Mouse (Mus musculus): ENCODE data around the gene Myt1l. TPM values are rescaled to one million over a fixed set of nuclear protein-coding genes. Genes with fewer than 3 reads are reported as not detected.

Gene Myt1l
- total RNA-seq, 2 experiments from 2014 or later = not detected

DNA sequence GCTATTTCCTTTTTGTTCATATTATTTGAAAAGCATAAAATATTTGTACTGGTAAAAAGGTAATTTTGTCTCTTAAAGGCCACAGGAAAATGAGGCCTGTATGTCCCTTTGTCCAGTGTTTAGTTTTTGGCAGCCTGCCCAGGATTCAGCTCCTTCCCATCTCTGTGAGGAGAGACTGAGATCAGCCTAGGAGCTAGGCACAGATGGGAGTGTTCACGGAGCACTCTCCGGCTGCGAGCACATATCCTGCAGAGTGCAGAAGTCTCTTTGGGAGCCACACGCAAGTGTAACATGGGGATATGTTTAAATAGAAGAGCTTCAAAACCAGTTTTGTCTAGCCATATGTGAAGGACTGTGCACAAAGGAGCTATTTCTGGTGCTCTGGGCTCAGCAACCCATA, 174.4 kb downstream of the Myt1l start:
- ATAC-seq (replicated peaks; ENCODE audit: low FRiP score, poor library complexity, severe bottlenecking) = no peak

DNA sequence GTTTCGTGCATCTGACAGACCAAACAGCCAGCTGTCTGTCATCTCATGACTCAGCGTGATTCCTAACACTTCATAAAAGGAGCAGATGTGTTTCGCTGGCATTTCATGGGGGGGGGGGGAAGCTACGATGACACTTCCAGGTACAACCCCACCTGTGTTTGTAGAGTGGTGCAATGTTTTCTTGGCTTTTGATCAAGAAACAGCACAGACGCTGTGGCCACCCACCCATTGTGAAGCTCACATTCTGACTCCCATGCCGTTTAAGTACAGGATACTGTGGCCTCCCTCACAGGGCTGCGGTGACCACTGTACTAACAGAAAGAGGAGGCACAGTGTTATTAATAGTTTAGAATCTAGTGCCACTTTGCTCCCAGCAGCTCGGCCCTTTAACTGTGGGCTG, 175.4 kb downstream of the Myt1l start:
- ATAC-seq (replicated peaks; ENCODE audit: low FRiP score, poor library complexity, severe bottlenecking) = no peak

DNA sequence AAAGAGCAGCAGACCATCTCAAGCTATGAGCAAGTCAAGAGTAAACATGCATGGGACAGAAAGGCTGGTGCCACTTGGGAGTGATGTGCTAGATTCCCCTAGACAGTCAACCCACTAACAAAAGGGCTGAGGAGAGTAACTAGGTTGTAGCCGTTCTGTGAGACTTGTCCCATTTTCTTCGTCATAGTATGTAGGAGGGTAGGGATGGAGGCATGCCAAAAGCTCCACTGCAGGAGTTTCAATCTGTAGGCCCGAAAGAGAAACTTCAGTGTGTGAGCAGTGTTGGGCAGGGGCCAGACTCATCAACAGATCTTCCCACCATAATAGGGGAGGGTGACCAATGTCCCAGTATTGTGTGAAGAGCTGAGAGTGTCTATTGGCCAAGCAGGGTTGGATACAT, 178.9 kb downstream of the Myt1l start:
- no peak for ATAC-seq (replicated peaks; ENCODE audit: low FRiP score, poor library complexity, severe bottlenecking)

DNA sequence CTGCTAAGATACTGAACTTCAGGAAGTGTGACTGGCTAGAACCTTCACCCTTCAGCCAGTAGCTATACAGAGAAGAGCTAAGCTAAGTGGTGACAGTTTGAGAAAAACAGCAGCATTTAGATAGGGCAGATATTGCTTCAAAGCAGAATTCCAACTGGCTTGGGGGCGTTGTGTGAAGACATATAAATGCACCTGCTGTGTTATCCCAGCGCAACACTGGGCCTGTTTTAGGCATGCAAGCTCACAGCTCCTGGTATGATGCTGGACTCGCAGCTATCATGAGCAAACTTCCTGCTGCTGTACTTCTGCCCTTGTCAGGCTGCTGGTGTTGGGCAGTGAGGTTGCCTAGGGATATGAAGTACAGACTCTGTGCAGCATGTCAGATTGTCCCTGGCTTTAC, 180.0 kb downstream of the Myt1l start:
- no peak for ATAC-seq (replicated peaks; ENCODE audit: low FRiP score, poor library complexity, severe bottlenecking)

DNA sequence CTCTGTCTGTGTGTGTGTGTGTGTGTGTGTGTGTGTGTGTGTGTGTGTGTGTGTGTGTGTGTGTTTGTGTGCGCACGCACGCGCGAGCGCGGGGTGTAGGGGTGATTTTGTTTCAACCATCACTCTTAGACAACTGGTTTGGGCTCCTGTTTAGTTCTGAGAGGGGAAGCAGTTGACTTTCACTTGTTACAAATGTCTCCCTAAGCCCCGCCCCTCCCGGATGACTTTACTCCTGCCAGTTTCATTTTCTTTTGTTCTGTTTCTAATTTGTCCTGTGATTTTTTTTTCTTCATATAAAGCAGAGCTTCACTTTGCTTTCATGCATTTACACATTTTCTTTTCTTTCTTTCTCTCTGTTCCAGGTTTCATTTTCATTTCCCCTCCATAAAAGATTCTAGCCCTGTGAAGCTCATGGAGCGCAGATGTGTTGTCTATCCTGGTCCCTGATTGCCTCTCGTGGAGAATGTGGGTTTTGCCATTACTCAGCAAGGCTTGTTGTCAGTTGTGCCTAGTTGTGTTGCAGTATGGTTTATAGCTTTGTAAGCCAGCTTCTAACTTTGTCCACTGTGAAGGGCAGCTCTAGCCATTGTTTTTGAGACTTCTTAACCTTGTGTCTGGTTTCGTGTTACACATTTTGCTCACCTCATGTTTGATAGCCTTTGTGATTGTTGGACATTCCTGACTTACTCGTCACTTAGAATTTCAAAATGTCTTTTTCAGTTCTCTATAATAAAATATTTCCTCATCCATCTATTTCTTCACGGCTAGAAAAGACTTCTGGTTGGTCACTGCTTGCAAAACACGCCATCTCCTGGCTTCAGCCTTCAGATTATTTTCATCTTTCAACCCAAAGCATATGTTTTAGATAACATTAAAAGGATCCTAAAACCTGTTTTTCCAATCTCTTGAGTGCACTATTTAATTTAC, 184.9 kb downstream of the Myt1l start:
- no peak for ATAC-seq (replicated peaks; ENCODE audit: low FRiP score, poor library complexity, severe bottlenecking)

DNA sequence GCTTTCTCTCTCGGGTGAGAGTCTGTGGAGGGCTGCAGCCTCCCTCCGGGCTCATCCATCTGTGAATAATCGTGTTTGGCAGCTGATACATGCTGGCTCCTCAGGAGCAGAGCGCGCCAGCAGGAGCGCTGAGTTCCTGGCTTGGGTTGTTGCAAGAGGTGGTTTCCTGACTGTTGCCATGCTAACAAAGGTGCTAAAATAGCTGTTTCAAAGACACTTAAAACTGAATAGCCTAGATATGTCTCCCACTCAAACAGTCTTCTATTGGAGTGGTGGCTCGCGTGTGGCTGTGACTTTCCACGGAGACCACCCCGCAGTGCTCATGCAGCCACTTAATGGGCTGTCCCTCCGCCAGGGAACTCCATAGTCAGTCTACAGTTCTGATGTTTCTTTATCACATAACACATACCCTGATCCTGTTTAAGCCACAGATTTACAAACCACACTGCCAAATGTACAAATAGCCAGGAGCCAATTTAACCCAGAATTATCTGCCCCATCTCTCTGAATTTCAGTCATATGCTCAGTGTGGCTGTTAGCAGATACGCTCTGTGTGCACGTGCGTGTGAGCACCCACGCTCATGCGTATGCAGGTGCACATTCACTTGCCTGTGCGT, 195.6 kb downstream of the Myt1l start:
- ATAC-seq (replicated peaks; ENCODE audit: low FRiP score, poor library complexity, severe bottlenecking) = no peak

DNA sequence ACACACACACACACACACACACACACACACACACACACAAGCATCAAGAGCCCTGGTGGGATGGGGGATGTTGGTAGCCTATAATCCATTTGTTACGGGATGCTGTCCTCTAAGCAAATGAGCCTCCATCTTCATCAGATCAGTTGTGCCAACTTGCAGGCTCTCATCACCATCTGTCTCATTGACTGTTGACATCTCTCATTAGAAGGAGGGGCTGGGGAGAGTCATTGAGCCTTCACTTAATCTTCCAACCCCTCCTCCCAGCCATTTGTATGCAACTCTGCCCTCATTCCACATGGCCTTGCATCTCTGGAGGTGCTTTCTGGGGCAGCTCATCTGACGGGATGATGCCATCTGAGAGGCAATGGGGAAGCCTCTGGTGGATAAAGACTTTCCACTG, 200.1 kb downstream of the Myt1l start:
- no peak for ATAC-seq (replicated peaks; ENCODE audit: low FRiP score, poor library complexity, severe bottlenecking)

DNA sequence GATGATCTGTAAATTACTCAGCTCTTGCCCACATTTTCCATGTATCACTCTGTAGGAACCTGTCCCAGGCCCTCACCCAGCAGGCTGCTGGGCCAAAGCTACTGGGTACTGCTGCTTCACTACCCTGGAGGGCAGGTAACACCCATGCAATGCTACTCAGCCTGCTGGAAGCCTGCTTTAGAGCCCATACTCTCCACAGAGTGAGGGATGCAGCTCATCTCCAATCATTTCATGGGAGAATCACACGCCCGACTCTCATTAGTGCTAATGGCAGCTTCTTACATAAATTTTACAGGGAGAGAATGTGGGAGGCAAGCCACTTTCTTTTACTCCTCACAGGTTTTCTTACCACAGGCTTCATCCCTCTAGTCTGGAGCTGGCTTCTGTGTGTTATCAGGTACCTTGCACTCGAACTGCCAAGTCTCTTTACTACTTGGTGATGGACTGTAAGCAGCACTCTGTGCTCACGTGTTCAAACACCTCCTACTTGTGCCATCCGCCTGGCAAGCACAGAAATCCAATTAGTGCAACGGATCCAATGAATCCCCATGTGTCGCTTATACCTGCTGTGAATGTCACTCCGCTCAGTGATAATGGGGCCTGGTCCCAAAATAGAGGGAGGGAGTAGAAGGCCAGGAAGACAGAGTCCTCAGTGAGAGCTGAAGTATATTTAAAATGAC, 212.3 kb downstream of the Myt1l start:
- ATAC-seq (replicated peaks; ENCODE audit: low FRiP score, poor library complexity, severe bottlenecking) = no peak

DNA sequence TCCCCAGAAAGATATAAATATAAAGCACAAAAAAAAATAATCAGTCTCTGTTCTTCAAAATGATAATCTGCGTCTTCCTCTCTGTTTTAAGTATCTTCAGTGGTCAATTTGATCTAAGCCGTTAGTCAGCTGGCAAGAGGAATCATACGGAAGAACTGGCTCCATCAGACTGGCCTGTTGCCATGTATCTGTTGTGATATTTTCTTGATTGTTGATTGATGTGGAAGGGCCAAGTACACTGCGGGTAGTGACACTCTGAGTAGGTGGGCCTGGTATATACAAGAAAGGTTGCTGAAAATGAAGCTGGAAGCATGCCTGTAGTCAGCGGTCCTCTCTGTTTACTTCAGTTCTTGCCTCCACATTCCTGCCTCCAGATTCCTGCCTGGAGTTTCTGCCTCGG, 213.0 kb downstream of the Myt1l start:
- ATAC-seq (replicated peaks; ENCODE audit: low FRiP score, poor library complexity, severe bottlenecking) = no peak

DNA sequence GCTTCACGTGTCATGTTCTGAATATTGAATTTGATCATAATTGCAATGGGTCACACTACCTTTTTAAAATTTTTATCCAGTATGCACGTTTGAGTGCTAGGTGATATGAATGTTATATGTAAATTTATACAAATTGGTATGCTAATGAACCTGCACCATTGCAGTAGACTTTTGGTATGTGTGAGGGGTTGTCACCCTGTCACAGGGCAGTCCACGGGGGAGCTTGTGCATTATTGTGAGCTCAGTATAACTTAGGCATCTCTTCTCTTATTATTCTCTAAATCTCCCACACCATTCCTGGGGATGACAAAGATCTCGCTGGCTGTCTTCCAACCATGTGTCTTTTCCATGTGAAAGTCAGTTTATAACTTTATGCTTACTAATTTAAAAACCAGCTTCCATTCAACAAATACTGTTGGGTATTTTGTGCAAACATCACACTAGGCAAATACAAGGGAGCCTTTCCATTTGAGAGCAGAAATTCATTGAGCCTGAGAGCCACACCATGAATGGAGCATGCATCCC, 222.5 kb downstream of the Myt1l start:
- no peak for ATAC-seq (replicated peaks; ENCODE audit: low FRiP score, poor library complexity, severe bottlenecking)

DNA sequence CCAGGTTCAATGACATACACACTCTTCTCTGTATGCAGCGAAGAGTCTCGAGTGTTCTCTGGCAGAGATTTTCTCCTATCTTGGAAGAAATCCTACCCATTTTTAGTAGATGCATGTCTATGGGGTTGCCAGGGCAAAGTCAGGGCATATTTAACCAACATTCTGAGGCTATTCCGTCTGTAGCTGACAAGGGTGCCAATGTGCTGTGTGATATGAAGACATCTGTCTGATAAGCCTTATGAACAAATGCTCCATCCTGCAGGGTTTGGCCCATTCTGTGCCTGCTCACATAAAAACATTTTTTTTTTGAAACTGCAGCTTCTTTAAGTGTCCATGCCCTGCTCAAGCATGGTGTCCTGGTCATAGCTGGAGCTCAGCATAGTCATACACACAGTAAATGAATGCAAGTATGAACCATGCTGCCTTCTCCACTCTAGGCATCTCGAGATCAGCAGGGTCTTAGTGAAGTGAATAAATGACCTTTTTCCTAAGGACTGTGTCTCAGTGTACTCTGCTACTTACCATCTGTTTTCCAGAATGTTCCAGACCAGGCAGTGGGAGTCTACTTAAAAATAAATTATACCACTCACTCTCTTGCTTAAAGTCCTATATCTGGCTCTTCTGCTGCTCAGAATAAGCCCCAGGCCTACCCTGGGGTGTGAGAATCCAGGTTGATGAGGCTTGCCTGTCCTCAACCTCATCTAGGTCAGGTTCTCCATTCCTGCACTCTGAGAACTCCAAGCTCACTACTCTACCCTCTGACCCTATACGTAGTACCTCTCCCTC, 227.1 kb downstream of the Myt1l start:
- no peak for ATAC-seq (replicated peaks; ENCODE audit: low FRiP score, poor library complexity, severe bottlenecking)

DNA sequence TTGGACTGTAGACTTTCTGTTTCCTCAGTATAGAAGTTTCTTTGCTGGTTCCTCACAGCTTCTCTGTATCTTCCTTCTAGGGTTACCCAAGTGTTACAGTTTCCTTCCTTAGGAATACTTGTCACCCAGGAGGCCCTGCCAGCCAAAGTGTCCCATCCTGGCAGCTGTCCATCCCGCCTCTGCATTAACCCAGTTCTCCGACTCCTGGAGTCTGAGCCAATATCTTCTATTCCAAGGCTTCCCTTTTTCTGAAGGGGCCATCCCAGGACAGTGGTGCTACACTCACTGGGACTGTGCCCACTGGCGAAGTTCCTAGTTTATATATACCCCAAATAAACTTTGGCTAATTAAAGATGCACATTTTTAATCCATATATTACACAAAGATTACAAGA, 227.7 kb downstream of the Myt1l start:
- no peak for ATAC-seq (replicated peaks; ENCODE audit: low FRiP score, poor library complexity, severe bottlenecking)

DNA sequence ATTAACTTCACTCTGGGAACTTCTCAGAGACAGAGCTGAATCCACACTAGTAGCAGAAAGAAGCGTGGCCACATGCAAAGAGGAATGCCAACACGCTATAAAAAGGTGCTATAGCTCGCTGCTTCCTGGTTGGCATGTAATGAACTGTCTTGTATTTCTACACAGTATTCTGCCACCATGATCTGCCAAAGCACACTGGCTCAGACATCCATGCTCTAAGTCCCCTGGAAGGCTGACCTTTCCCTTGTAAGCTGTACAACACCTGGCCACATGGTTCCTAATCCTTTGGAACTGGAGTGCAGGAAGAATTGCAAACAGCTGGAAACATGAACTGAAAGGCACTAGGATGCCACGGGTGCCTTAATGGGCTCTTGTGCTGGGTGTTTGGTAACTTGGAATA, 232.4 kb downstream of the Myt1l start:
- no peak for ATAC-seq (replicated peaks; ENCODE audit: low FRiP score, poor library complexity, severe bottlenecking)

DNA sequence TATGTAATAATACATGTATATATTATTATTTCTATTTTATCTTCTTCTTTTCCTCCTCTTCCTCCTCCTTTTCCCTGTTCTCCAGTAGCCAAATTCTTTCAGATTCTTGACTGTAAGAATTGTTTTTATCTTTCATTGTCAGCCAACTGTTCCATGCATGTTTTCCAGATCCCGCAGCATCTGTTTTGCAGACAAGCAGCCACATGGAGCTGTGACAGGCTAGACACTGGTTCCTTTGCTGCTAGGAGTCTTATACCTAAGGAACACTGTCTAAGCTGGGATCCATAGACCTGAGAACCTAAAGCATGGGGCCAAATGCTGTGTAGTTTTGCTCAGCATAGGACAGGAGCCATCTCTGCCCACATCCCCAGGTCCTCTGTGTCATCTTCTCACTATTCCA, 238.0 kb downstream of the Myt1l start:
- ATAC-seq (replicated peaks; ENCODE audit: low FRiP score, poor library complexity, severe bottlenecking) = no peak

DNA sequence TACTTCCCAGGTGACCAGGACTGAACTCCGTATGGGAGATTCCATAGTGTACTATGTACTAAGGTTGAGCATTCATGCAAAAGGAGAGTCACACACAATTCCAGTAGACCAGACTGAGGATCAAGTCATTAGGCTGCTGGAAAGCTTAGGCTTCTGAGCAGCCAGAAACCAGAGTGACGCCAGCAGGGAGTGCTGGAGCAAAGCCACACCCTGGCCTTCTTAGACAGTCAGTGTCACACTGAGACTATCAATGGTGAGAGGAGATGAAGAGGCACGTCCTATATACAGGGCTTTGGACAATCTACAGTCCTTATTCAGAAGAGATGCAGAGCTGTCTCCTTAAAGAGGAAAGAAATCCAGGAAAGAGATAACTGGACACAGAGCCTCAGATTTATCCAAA, 243.6 kb downstream of the Myt1l start:
- no peak for ATAC-seq (replicated peaks; ENCODE audit: low FRiP score, poor library complexity, severe bottlenecking)

DNA sequence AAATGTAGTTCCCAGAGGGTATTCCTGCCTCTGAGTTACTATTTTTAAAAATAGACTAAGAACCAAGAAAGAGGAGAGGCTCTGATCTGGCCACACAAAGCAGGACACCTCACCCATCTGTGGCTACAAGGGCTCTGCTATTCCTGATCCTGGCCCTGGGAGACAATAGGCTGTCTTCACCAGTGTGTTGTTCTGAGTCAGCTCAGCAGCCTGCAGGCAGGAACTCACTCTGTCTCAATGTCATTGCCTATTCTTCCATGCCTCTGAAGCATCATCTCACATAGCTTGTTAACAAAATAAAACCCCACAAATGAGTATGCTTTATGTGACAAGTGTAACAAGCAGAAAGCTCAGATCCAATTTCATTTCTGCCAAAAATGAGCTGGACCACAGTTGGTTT, 244.2 kb downstream of the Myt1l start:
- no peak for ATAC-seq (replicated peaks; ENCODE audit: low FRiP score, poor library complexity, severe bottlenecking)

DNA sequence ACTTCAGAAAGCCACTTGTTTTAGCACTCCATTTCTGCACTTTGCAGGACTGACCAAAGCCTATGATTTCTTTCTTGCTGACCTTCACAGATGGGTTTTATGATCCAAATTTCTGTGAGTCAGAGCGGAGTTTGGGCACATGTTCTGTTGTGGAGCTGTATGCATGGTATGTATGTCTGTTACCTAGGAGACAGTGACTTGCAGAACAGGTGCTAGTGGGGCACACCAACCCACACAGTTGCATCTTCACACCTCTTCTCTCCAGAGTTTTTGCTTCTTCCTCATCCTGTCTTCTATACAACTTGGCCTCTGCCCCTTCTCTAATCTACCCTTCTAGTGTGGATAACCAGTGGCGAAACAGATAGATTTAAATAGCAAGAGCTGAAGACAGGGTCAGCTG, 250.7 kb downstream of the Myt1l start:
- ATAC-seq (replicated peaks; ENCODE audit: low FRiP score, poor library complexity, severe bottlenecking) = no peak

DNA sequence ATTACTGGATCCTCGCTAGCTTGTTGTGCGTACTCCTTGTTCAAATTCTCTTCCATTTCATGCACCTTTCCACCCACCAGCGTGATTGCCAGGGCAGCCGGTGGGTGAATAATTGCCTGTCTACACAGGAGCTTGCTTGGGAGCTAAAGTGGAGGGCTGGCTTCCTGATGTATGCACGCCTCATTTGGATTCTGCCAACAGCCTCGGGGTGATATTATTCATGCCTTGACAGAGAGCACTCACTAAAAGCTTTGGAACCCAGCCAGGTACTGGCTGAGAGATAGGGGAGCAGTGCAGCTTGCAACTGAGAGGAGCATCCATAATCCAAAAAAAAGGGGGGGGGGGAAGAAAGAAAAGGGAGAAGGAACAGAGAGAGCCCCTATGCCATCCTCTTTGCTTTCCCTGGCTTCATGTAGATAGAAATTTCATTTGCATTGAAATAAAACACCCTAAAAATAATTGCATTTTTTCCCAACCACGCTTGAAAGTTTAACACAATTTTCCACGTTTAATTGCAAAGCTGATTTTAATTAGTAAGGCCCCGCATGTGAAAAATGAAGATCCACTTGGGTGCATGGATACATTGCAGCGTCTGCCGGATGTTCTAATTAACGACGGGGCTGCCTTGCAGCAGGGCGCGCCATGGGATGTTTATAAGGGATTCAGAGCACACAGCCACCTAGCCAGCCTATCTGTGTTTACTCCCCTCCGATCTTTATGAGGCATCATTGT, 261.3 kb downstream of the Myt1l start:
- ATAC-seq (replicated peaks; ENCODE audit: low FRiP score, poor library complexity, severe bottlenecking) = no peak

DNA sequence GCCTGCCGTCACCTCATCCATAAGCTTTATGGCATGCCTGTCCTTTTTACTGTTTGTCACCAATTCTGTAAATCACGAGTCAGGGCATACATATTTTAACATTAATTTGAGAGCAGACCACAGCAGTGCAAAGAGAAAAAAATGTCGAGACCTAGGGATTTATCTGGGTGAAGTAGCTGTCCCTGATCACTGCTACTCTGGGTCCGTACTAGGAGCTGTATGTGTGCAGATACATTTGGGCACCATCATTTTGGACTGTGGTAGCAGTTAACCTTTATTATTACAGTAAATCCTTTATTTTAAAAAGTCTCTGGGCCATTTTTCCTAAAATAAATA, 261.8 kb downstream of the Myt1l start:
- ATAC-seq (replicated peaks; ENCODE audit: low FRiP score, poor library complexity, severe bottlenecking) = no peak
